Mouse (Mus musculus) kidney, adult 2 months (tissue): ENCODE data around the gene BC030867. TPM values are rescaled to one million over a fixed set of nuclear protein-coding genes. Genes with fewer than 3 reads are reported as not detected.

ENCODE experiments used
- DNase-seq: peaks from one replicate; pipeline ENCODE4 v3.0.0; 2021
- H3K27ac ChIP-seq: fragments of 200-500 bp; 2 replicates; pipeline ENCODE4 v1.5.1; 2012; ENCODE audit warnings: low read depth, low read length, control low read depth, inconsistent platforms; ENCODE audit not compliant: insufficient read depth
- H3K27me3 ChIP-seq: fragments of 200-500 bp; replicated peaks from 2 replicates; pipeline ENCODE4 v1.6.1; 2012; ENCODE audit warnings: mild to moderate bottlenecking, moderate library complexity, low read length, inconsistent platforms; ENCODE audit not compliant: control insufficient read depth, insufficient read depth
- H3K36me3 ChIP-seq: fragments of 200-500 bp; 2 replicates; pipeline ENCODE4 v1.6.1; 2012; ENCODE audit warnings: mild to moderate bottlenecking, moderate library complexity, low read length, inconsistent platforms; ENCODE audit not compliant: control insufficient read depth, insufficient read depth
- H3K4me1 ChIP-seq: fragments of 200-500 bp; 2 replicates; pipeline ENCODE4 v1.6.1; 2011; ENCODE audit warnings: low read length; ENCODE audit not compliant: control insufficient read depth, insufficient read depth
- H3K4me3 ChIP-seq: fragments of 200-500 bp; 2 replicates; pipeline ENCODE4 v1.5.1; 2011; ENCODE audit warnings: mild to moderate bottlenecking, low read depth, low read length, control low read depth; ENCODE audit not compliant: insufficient read depth
- CTCF ChIP-seq: fragments of 200-500 bp; conservative IDR thresholded peaks from 2 replicates; pipeline ENCODE4 v1.5.1; 2011; ENCODE audit warnings: low read depth, mild to moderate bottlenecking, control low read depth, low read length, moderate library complexity, mixed read lengths; ENCODE audit not compliant: insufficient read depth, insufficient read length
- POLR2A ChIP-seq: fragments of 200-500 bp; IDR thresholded peaks from one replicate; pipeline ENCODE4 v1.6.1; 2011; ENCODE audit warnings: low read depth, low read length, control low read depth
- WGBS: fragments of 180-500 bp; shearing (Covaris S2); methylation state at CpG from one replicate; pipeline ENCODE4 v1.1.7; 2018; 5-methylcytosine and 5-hydroxymethylcytosine counted together
- polyA plus RNA-seq: library from polyadenylated mRNA; depleted of rRNA; stranded (reverse); fragments of >200 nt; gene quantifications from 2 replicates; pipeline ENCODE4 v1.2.3, GENCODE M21; 2012

The BC030867 gene
- polyA plus RNA-seq, 1 experiment = 0.81 TPM

DNA sequence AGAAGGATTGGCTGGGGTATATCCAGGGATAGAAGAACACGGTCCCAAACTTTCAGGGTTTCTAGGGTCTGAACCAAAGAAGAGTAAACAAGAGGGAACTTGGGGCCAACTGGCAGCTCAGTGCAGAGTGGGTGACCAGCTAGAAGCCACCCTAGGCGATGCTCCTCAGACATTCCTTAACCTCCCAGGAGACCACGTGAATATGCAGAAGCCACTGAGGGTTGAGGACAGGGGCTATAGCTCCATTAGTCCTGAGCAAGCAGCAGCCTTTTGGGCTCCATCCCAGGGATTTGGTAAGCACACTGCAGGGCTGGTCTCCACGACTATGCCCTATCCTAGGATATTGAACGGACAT, 31.8 kb upstream of the BC030867 start:
- Histone ChIP-seq H3K27me3 (no peaks in the 10 kb centered on the region), H3K4me3 (no peak overlapping the region), H3K36me3 (no peaks in the 10 kb centered on the region), H3K27ac (no peak overlapping the region), H3K4me1 (peaks cover 54% of the 10 kb centered on the region)
- TF ChIP-seq POLR2A (no peak), CTCF (no peak)
- 45% methylated on average over 5 of the region's 5 CpGs for WGBS
- DNase-seq = no peak

DNA sequence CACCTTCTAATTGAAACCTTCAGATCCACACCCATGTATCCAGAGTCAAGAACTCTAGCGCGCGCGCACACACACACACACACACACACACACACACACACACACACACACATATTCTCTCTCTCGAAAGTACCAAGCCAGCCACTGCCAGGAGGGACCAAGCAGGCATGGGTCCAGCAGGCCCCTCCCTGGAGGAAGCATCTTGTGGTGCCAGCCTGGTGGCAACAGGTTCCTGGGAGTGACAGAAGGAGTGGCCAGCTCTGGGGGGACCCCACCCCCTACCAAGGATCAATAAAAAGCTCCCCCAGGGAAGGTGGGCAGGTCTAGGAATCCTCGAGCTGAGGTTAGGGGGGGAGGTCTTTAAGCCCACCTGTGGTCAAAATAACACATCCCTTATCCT, 31.3 kb upstream of the BC030867 start:
- Histone ChIP-seq H3K4me1 (peaks cover 57% of the 10 kb centered on the region), H3K27me3 (no peaks in the 10 kb centered on the region), H3K36me3 (no peaks in the 10 kb centered on the region), H3K4me3 (no peak overlapping the region), H3K27ac (no peak overlapping the region)
- DNase-seq = peak; percentile 22
- TF ChIP-seq CTCF = no peak
- no peak for TF ChIP-seq POLR2A
- 71% methylated on average over 6 of the region's 6 CpGs for WGBS

DNA sequence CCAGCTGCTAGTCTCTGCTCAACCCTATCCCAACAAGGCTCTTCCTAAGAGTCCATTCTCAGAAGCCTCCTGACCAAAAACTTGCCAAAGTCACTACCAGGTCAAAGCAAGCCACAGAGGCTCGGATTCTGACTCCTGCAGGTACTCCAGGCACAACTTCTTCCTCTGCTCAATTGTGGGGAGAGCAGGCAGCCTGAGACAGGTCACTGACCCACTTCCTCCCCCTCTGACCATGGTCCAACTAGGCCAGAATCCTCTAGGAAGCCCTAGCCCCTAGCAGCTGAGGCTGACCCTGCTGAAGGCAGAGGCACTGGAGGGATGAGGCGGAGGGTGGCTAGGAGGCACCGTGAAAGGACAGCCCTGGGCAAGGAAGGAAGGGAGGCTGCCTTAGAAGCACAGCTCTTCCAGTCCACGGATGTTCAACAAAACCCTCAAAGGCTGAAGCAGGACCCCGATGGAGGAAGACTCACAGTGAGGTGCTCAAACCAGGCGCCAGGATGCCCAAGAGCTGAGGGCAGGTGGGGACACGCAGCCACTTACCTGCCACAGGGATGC, 30.7 kb upstream of the BC030867 start:
- no peaks in the 10 kb centered on the region for H3K36me3 ChIP-seq
- peak; percentile 56 for DNase-seq
- no peak for TF ChIP-seq POLR2A
- TF ChIP-seq CTCF = no peak
- peak overlapping the region; percentile 44 for H3K27ac ChIP-seq
- peaks cover 61% of the 10 kb centered on the region for H3K4me1 ChIP-seq
- peak overlapping the region; percentile 40 for H3K4me3 ChIP-seq
- 44% methylated on average over 7 of the region's 7 CpGs for WGBS
- H3K27me3 ChIP-seq = no peaks in the 10 kb centered on the region

DNA sequence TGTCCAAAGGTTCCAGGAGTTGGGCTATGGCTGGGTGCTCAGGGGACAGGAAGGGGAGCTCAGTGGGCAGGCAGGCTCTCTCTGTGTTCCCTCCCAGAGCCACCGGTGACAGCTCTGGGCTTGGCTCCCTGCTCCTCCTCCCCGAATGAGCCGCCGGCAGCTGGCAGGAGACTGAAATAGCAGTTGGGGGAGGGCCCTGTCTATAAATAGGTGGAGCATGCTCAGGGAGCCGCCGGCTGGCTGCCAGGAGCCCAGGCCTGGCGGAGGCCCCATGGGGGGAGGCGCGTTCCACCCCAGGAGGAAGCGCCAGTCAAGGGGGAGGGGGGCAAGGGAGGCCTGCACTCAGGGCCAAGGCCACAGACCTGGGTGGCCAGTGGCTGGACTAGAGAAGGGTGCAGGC, 29.9 kb upstream of the BC030867 start:
- DNase-seq = peak; percentile 99
- Histone ChIP-seq H3K27ac (peak overlapping the region; percentile 78), H3K36me3 (no peaks in the 10 kb centered on the region), H3K4me3 (peak overlapping the region; percentile 40), H3K4me1 (peaks cover 61% of the 10 kb centered on the region), H3K27me3 (no peaks in the 10 kb centered on the region)
- TF ChIP-seq POLR2A = peak; percentile 89
- TF ChIP-seq CTCF = no peak
- 0% methylated on average over 10 of the region's 10 CpGs for WGBS

DNA sequence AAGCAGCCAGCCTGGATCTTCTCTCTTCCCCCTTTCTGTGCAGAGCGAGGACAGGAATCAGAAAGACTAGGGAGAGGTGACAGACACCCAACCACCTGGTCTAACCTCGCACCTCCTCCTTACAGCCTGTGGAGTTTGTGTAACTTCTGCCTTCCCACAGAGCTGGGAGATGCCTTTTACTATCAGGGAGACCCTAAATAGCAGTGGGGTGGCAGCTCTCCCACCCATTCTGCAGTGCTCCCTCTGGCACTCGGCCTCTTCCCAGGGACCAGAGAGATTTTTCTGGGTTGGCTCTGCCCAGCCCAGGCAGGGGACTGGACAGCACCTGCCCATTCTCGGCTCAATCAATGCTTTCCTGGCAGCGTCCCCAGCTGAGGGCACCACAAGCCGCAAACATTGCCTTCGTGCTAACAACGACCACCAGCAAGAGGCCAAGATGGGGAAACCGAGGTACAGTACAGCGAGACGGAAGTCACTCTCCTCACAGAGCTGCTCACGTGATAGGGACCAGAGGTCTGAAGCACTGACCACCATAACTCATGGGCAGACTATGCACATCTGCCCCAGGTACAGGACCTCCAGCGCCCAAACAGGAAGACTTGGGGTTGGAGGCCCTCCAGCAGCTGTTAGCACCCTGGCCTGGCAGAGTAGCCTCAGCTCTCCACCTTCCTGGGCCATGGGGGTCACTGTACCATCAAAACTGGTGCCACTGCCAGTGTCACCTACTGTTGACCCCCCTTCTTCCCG, 29.3 kb upstream of the BC030867 start:
- H3K4me3 ChIP-seq = no peak overlapping the region
- DNase-seq = peak; percentile 20

DNA sequence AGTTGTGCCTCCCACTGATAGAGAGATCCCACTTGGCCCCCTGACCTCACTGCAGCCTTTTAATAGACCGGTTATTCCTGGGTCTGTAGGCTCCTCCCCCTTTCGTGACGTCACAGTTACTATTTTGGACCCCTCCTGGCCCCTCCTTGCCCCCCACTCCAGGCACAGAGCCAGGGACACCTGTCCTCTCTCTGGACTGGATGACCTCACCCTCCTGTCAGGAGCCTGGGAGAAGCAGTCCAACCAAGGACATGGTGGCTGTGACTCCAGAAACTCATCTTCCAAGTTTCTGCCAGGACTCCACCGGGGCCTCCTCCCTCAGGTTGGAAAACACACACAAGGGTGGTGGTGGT, 28.7 kb upstream of the BC030867 start:
- peaks cover 58% of the 10 kb centered on the region for H3K4me1 ChIP-seq
- DNase-seq = peak; percentile 37
- no peaks in the 10 kb centered on the region for H3K27me3 ChIP-seq
- H3K36me3 ChIP-seq = no peaks in the 10 kb centered on the region
- 34% methylated on average over 4 of the region's 4 CpGs for WGBS
- H3K27ac ChIP-seq = no peak overlapping the region
- no peak for TF ChIP-seq POLR2A
- no peak for TF ChIP-seq CTCF
- no peak overlapping the region for H3K4me3 ChIP-seq

More for the DNA sequence above, 29.3 kb upstream of the BC030867 start:
- H3K4me1 ChIP-seq = peaks cover 61% of the 10 kb centered on the region
- H3K36me3 ChIP-seq = no peaks in the 10 kb centered on the region
- no peak for TF ChIP-seq CTCF
- no peak for TF ChIP-seq POLR2A
- peak overlapping the region; percentile 78 for H3K27ac ChIP-seq
- no peaks in the 10 kb centered on the region for H3K27me3 ChIP-seq
- WGBS = 52% methylated on average over 14 of the region's 14 CpGs

DNA sequence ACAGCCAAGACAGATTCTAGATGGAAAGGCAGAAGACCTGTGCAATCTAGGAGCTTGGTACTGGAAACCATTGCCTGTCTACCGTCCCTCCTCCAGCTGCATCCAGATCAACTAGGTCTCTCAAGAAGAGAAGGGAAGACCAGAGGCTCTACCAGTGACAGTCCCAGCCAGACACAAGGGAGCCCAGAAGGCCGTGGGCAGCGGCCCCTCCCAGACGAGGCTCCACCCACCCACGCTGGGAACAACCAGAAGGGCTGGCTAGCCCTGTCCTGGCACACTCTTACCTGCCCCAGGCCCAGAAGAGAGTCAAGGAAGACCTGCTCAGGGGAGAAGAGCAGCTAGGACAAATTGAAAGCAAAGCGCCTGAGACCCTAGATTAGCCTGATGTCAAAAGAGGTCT, 28.2 kb upstream of the BC030867 start:
- no peaks in the 10 kb centered on the region for H3K36me3 ChIP-seq
- WGBS = 53% methylated on average over 6 of the region's 6 CpGs
- no peak overlapping the region for H3K4me3 ChIP-seq
- TF ChIP-seq CTCF = no peak
- no peak for TF ChIP-seq POLR2A
- H3K27ac ChIP-seq = no peak overlapping the region
- peaks cover 54% of the 10 kb centered on the region for H3K4me1 ChIP-seq
- H3K27me3 ChIP-seq = no peaks in the 10 kb centered on the region
- no peak for DNase-seq

DNA sequence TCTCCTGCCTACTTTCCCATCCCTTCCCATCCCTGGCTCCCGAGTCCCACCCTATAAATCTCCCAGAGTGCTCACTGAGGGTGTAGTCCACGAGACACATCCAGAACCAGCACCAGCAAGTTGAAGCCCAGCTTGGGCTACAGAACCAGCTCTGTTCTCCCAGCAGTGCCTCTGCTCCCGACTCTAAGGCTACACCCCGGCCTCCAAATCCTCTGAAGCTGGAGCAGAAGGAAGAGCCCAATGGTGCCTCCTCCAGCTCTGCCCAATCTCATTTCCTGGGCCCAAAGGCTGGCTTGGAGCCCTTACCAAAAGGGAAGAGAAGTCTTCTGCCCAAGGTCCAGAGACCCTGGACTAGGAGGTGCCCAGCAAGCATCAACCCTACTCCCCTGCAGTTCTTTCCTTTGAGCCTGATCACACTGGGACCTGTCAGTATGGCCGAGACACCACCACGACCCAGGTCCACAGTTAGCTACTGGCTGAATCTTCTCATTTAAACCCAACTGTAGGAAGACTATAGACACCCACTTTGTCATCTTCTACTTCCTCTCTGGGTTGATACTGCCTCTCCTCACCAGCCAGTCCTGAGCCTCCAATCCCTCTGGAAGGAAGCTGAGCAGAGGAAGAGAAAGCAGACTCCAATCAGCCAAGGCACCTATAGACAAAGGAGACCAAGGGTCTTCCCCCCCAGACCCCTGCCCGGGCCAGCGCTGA, 27.3 kb upstream of the BC030867 start:
- peaks cover 44% of the 10 kb centered on the region for H3K4me1 ChIP-seq

More for the DNA sequence above, 27.3 kb upstream of the BC030867 start:
- Histone ChIP-seq H3K4me3 (no peak overlapping the region), H3K27ac (no peak overlapping the region), H3K27me3 (no peaks in the 10 kb centered on the region), H3K36me3 (no peaks in the 10 kb centered on the region)
- TF ChIP-seq CTCF (no peak), POLR2A (no peak)
- WGBS = 81% methylated on average over 8 of the region's 8 CpGs
- DNase-seq = no peak
